Mouse (Mus musculus): Measurements from ENCODE around the gene Tbc1d25. TPM values are rescaled to one million over a fixed set of nuclear protein-coding genes. Genes with fewer than 3 reads are reported as not detected.

Tbc1d25 gene
- total RNA-seq (2021): 1 to 10 TPM; 4.0 to 4.3 TPM
- long read RNA-seq, experiment 1, partial matches to known transcripts: 0 of 1 reads
- long read RNA-seq, experiment 1, other reads (novel, unspliced or antisense): 1 of 1 reads
- long read RNA-seq, experiment 2, partial matches to known transcripts: 0 of 5 reads
- long read RNA-seq, experiment 2, other reads (novel, unspliced or antisense): 3 of 5 reads

DNA sequence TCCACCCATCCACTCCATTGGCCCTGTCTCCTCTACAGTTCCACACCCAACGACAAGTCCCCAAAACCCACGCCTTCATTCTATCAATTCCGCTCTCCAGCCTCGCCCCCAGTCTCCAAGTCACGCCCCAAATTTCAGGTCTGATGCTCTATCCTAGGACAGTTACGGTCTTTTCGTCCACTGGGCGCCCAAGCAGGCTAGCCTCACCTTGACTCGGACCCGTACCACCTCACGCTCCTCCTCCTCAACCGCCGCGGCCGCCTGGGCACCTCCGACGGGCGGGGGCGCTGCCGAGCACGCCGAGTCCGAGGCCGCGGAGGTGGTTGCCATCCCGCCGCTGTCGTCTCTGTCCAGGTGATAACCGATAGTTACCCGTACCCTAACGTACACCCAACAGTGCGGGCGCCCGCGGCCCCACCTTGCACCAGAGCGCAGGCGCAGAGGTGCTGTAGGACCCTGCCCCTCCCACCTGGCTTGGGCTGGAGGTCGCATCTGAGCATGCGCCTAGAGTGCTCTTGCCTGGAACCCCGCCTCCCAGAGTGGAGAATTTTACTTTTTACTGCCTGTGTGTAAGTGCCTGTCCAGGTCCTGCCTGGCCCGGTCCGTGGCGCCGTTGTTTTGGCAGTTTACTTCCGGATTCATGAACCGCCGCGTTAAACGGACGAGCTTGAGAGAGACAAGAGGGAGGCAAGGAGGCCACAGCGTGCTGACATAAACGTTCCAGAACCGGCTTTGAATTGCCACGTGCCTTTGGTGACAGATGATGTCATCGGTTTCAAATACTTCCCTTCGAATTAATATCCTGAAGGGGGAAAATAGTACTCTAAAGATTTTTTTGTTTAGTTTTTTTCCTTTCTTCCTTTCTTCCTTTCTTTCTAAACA, at the start of gene Tbc1d25:
TSS of gene Tbc1d25 (minus strand) at position 678 of the 882 bp plus-strand sequence.
- peak; percentile 89 to 91 for DNase-seq

DNA sequence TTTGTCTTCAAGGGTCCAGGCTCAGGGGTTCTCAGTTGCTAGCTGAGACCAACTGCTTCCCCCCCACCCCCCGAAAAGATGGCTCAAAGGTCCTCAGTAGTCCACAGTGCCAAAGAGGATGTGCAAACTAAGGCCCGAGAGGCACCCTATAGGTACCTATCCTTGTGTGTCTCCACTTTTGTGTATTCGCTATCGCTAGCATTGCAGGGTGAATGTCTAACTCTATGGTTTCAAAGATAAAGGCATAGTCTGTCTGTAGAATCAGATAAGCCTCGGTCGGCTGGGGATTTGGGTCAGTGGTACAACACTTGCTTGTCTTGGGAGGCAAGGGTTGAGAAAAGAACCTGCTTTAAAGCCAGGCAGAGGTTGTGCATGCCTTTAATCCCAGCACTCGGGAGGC, 47.5 kb upstream of the Tbc1d25 start:
- DNase-seq: no peak

DNA sequence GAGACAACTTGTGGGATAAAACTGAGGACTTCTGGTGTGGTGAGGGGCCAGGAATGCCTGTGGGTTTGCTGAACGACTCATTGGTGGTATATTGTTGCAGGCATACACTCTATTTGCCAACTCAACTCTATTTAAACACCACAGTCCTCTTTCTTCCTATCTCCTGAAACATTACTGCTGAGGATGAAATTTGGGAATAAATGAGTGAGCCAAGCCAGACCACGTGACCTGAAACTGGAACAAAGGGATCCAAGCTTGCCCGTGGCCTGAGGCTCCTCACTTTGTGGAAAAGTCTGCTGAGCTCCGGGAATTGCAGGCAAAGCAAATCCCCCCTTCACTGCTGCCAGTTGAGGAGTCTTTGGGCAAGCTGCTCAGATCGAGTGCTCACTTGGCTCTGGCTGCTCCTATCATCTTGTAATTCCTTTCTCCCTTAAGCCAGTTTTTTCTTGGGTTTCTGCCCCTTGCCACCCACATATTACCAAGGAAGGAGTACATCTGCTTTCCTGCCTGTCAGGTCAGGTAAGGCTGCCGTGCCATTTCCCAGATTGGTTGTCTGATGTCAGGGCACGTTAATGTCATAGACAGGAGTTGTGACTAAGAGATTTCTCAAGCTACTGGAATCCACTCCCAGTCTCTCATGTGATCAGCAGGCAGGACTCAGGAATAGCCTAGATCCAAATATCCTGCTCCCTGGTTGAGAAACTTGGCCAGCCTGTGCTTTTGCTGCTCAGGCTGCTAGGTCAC, 46.9 kb upstream of the Tbc1d25 start:
- DNase-seq: peak; percentile 20 to 27

DNA sequence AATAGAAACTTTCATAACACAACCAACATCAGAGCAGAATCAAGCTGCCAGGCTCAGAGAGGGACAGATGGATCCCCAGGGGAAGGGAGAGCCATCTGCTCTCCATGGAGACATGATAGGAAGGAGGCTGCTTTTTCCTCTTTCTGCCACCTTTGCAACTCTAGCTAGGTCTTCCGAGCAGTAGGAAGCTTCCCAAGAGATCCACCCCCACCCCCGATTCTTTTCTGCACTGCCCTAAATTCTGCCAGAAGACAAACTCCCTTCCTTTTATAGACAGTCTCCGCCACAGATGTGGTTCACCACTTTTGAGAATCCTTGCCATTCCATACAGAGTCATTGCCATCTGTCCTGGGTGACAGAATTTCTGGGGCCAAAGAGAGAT, 46.3 kb upstream of the Tbc1d25 start:
- DNase-seq: no peak

DNA sequence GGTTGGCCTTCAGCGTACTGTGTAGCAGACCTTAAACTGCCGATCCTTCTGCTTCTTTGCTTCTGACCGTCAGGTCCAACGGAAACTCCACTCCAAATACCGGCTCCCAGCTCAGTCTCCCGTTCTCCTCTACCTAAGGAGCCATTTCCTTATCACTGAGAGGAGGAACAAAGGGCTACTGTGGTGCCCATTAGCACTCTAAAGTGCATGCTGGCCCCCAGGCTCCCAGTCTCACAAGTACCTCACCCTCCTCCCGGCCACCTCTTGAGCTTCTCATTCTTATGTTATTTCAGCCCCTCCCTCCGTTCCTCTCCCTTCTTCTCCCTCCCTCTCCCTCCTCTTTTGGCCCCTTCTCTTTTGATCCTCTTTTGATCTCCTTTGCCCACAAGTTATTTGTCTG, 43.7 kb upstream of the Tbc1d25 start:
- DNase-seq: no peak

DNA sequence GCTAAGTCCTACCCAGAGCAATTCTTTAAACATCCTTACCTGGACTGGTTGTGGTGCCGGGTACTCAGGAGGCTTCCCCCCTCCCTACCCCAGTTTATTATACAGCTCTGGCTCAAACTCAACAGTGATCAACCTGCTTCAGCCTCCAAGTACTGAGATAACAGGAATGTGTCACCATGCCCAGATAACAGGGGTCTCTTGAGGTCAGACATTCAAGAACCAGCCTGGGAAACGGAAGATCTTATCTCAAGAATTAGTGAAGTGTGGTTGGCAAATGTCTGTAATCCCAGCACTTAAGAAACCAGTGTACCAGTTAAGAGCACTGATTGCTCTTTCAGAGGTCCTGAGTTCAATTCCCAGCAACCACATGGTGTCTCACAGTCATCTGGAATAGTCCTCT, 42.1 kb upstream of the Tbc1d25 start:
- DNase-seq: no peak

DNA sequence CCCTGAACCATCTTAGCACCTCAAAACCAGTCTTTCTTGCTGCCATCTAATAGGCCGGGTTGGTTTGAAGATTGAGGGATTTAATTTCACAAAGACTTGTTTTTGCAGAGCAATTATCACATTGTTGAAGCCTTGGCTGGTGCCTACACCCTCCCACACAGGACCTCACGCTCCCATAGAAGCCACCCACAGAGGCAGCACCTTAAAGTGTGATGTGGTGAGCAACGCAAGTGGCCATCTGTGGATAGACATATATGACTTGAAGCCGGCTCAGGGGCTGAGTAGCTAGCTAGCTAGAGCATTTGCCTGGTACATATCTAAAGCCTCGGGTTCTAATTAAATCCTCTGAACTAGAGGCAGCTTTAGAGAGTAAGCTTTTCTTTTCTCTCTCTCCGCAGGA, 41.4 kb upstream of the Tbc1d25 start:
- DNase-seq: no peak

DNA sequence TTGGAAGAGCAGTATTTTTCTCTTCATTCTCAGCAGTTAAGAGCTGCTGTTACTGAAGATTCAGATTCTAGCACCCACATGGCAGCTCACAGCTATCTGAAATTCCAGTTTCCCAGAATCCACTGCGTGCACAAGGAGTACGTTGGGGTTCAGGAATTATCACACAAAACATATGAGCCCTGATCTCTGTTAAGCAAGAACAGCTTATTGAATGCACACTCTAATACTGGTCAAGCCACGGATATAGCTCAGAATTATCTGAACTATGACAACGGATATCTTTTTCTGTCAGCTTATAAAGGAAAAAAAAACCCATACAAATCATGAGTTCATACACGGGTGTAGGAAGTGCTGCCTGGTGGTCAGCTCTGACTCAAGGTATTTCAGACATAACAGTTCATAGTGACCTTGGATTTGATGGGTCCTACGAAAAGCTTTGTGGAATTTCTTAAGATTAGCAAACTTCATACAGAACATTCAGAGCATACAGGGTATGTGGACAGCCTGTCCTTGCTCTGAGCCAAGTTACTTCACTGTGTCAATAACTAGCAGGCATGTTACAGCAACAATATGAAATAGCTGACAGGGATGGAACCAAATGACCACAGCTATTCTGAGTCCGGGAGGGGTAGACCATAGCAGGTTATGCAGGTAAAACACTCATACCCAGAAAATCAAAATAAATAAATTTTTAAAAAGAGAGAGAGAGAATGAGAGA, 35.7 kb upstream of the Tbc1d25 start:
- DNase-seq: no peak

DNA sequence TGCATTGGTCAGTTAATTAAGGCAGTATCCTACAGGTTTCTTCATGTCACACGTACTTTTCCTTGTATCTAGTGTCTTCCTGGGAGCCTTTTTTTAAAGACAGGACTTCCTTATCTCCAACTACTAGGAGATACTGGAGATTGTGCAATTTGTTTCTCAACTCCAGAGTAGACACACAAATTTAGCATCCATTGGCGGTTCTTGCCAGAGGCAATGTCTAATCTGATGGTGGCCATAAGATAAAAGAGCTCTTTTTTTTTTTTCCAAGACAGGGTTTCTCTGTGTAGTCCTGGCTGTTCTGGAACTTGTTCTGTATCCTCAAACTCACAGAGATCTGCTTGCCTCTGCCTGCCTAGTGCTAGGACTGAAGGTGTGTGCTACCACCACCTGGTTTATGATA, 33.7 kb upstream of the Tbc1d25 start:
- DNase-seq: no peak

DNA sequence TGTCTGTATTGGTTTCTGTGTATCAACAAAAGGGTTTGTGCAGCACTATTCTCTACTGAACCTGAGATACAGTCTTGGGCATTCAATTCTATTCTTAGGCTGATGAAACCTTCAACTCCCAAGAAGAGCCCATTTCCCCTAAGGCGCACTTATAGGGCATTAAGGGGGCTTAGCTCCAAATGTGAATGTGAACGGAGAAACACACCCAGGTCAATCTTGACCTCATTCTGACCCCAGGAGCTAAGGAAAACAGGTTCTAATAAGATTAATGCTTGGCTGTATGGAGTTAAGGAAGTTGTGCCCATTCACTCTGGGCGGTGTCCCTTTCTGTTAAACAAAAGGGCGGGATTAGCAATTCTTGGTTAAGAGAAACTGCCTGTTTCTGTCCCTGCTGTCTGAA, 31.2 kb upstream of the Tbc1d25 start:
- no peak for DNase-seq

DNA sequence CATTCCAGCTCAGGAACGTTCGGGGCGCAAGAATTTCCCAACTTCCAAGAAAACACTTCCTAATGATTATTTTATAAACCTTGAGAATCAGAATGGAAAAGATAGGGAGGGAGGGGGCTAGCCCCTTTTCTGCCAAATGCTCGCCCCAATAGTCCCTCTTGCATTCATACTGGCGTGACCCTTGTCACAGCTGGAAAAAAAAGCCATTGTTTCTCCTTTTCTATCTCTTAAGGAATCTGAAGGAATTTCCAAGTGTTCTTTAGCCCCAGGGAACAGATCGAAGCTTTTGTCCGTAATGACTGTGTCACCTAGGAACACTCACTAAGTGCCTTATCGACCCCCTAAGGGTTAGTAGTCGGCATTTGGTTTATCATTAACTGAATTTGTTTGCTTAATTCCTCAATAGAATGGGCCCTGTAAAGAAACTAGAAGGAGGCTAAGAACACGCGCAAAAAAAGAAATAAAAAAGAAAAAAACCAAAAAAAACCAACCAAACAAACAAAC, 30.8 kb upstream of the Tbc1d25 start:
- DNase-seq: no peak

DNA sequence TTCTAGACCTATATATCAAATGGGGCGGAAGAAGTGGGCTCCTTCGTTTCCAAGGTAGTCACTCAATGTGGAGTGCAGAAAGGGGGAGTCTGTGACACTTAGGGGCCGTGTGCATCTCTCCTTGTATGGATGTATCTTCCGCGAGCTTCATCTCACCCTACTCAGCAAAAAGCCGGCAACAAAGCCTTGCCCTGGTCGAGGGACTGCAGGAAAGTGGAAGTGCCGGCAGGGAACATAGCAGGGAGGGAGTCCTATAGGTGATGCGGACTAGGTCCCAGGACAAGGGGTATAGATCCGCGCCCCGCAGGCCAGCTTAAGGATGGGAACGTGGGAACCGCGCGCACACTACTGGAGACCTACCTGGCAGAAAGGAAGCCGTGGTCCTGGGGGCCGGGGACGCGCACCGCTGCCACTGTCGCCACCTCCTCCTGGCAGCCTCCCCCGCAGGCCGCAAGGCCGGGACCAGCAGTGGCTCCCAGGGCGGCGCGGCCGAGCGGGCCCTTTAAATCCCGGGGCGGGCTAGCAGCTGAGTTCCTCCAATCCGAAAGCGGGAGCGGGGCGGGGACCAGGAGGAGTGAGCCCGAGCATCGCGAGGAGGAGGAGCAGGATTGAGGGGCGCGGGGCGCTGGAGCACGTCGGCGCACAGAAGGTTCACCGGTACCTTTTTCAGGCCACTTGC, 30.2 kb upstream of the Tbc1d25 start, which contains the start of gene Porcn:
TSS of gene Porcn (minus strand) at position 511 of the 679 bp plus-strand sequence.
- DNase-seq: peak; percentile 84 to 90

DNA sequence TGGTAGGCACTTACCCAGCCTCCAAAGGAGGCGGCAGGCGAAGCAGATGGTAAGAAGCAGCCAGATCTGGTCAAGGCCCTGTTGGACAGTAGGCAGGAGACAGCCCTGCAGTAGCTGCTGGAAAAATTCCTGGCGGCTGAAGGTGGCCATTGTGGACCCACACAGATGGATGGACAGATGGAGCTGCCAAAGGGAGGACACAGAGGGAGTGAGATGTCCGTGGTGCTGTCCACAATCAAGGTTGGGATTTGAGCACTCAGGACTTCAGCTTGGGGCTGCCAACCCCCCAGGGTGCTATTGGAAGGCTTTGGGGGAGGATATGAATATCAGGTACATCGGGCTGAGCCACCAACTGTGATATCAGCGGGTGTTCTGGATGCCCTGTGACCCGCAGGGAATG, 29.6 kb upstream of the Tbc1d25 start:
- DNase-seq: no peak

DNA sequence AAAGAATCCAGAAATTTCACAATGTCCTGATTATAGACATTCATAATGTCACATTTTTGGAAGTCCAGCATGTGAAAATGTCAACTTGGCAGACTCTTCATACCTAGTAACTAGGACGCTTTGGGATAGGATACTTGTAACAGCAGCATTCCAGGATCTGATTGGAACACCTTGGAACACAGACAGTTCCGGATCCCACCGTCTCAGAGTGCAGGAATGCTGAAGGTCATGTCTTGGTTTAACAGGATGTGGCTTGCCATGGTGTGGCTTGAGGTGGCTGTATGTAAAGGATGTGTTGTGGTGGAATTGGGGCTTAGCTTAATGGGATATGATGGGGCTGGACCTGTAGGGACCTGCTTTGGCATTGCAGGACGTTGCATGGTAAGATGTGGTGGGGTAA, 29.1 kb upstream of the Tbc1d25 start:
- DNase-seq: no peak

DNA sequence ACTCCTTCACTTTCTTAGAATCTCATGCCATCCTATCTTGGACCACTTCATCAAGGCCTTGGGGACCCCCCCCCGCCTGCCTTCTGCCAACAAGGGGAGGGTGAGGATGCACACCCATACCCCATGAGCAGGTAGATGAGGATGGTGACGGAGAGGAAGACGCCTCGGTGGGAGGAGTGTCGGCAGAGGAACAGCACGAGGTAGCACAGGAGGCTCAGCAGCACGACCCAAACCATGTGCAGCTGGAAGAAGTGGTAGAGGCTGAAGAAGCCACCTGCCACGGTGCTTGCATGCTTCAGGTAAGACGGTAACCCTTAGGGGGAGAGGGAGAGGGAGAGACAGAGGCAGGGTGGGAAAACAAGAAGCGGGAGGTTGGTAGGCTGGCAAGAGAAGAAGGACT, 28.1 kb upstream of the Tbc1d25 start:
- DNase-seq: no peak

DNA sequence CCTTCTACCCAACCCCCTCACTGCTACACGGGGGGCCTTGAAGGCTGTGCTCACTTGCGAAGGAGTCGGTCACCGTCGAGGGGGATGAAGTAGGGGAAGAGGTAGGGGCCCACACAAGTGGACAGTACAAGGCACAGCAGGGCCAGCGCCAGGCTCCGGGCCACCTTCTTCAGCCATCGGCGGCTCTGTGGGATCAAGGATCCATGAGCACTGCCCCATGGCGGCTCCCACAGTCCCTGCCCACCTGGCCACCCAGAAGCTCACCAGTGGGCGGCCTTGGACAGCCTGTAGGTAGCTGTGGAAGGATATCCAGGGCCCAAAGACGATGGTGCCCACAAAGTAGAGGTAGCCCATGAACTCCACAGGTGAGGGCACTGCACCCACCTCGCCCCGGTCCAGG, 27.1 kb upstream of the Tbc1d25 start:
- DNase-seq: no peak

DNA sequence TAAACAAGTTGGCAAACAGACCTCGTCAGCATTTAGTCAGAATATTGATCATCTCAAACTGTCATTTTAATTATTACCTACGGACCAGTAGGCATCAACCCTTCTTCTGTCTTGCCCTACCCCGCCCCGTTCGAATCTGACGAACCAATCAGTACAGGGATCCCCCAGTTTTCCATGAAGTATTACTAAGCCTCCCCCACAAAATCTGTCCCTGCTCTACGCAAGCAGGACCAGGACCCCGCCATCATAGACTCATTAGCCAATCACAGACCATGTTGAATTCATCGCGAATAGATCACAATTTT, 17.4 kb upstream of the Tbc1d25 start, which contains the start of gene Ebp:
TSS of gene Ebp (minus strand) at position 94 of the 305 bp plus-strand sequence.
- DNase-seq: peak in 1 of 2 experiments; percentile 4

DNA sequence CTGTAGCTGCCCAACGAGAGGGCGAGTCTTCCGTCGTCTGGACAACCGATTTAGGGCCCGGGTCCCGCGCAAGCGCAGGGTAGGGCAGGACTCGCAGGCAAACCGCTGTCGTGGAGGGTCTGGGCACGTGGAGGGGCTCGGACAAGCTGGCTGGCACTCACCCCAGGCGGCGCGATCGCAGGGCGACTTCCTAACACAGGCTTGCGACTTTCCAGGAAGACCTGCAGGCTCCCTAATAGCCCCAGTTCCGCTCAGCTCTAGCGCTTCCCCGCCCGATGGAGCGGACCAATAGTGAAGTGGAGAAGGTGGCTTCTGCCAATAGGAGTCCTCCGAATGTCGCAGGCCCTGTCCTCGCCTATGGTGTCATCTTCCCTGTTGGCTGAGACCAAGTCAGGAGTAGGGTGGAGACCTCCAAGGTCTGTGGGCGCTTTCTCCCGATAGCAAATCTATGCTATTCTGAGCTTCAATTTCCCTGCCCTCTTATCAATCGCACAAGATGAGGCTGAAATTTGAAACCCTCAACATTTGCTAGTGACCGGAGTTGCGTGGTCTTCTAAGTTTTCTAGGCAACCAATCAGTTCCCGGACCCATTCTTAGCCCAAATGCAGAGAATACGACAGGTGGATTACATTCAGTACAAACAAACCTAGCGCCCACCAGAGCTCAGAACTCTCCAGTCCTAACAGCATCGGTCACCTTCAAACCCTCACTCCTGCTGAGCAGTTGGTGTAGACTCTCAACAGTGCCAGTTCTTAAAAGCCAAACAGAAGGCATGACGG, 16.8 kb upstream of the Tbc1d25 start:
- DNase-seq: peak; percentile 81 to 92

DNA sequence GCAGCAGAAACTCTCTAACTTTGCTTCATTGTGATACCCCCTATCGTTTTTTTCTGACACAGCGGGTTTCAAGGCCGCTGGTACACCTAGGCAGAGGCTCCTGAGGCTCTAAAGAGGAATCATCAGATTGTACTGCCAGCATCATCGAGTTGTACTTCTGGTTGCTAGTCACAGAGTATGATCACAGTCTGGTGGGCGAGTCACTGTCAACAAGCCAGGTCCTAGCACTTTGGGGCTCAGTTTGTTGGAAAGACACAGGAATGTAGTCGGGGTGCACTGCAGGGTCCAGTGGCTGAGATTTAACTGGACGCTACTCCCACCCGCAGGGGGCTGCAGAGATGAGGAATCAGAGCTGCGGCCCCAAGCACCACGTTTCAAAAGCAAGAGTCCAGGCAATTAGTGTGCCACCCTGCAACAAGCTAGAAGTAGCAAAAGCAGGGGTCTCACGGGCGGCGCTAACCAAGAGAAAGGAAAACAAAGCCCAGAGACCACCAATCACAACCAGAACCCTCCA, 16.2 kb upstream of the Tbc1d25 start:
- no peak for DNase-seq

DNA sequence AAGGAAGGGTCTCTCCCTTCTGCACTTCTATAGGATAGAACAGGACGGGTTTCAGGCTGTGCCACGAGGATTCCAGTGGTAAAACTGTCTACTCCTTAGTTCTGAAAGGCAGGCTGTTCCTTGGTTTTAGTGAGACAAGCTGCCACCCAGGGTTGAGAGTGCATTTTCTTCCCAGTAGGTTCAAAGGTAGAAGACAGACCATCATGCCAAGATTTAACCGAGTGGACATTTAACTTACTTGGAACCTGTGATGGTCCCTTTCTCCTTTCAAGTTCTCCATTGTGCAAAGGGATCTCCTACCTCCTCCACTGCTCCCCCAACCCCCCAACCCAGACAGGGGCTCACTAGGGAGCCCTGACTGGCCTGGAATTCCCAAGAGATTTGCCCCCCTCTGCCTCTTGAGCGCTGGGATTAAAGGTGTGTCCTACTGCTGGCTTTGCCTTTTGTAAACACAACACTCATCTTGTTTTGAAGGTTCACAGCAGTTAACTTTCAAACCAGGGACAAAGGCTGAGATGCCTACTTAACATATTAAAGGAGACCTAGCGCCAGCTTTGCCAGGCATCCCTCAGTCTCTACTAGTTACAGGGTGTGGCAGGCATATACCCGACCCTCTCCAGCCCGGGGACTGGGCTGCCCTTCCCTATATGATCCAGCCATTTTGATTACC, 7.0 kb upstream of the Tbc1d25 start:
- DNase-seq: no peak

Data from heart, adult 18-20 months (tissue).